Mouse (Mus musculus) embryonic facial prominence, embryonic 15.5 days (tissue): ENCODE measurements at regions not wholly inside any gene's neighbourhood (a gene's known extent, or its start where the extent isn't known, plus 50 kb on each side); places are given as distances from the start of the nearest gene placed in this dataset.

Experiments used
- ATAC-seq: fragments of 200-750 bp; cut with Nextera tagmentation; 2 replicates; pipeline ENCODE4 v1.8.0; 2017; ENCODE audit warnings: low read depth, moderate TSS enrichment; ENCODE audit not compliant: insufficient number of reproducible peaks, low FRiP score, low TSS enrichment
- H3K27ac ChIP-seq: fragments of 300-500 bp; sonication (generic); replicated peaks from 2 replicates; pipeline ENCODE4 v1.5.1; 2015; ENCODE audit warnings: mild to moderate bottlenecking, inconsistent platforms
- H3K27me3 ChIP-seq: fragments of 300-500 bp; sonication (generic); 2 replicates; pipeline ENCODE4 v1.6.1; 2015; ENCODE audit warnings: inconsistent platforms
- H3K36me3 ChIP-seq: fragments of 300-500 bp; sonication (generic); 2 replicates; pipeline ENCODE4 v1.6.1; 2015; ENCODE audit warnings: mild to moderate bottlenecking, inconsistent platforms
- H3K4me1 ChIP-seq: fragments of 300-500 bp; sonication (generic); 2 replicates; pipeline ENCODE4 v1.6.1; 2015; ENCODE audit warnings: inconsistent platforms
- H3K4me2 ChIP-seq: fragments of 300-500 bp; sonication (generic); replicated peaks from 2 replicates; pipeline ENCODE4 v1.6.1; 2015; ENCODE audit warnings: mild to moderate bottlenecking, inconsistent platforms
- H3K4me3 ChIP-seq: fragments of 300-500 bp; sonication (generic); replicated peaks from 2 replicates; pipeline ENCODE4 v1.5.1; 2015; ENCODE audit warnings: mild to moderate bottlenecking, inconsistent platforms
- H3K9ac ChIP-seq: fragments of 300-500 bp; sonication (generic); 2 replicates; pipeline ENCODE4 v1.6.1; 2015; ENCODE audit warnings: inconsistent platforms
- H3K9me3 ChIP-seq: fragments of 300-500 bp; sonication (generic); replicated peaks from 2 replicates; pipeline ENCODE4 v1.6.1; 2016; ENCODE audit warnings: inconsistent platforms
- WGBS: fragments of 180-500 bp; shearing (Covaris S2); methylation state at CpG from one replicate; pipeline ENCODE4 v1.1.7; 2015; 5-methylcytosine and 5-hydroxymethylcytosine counted together

DNA sequence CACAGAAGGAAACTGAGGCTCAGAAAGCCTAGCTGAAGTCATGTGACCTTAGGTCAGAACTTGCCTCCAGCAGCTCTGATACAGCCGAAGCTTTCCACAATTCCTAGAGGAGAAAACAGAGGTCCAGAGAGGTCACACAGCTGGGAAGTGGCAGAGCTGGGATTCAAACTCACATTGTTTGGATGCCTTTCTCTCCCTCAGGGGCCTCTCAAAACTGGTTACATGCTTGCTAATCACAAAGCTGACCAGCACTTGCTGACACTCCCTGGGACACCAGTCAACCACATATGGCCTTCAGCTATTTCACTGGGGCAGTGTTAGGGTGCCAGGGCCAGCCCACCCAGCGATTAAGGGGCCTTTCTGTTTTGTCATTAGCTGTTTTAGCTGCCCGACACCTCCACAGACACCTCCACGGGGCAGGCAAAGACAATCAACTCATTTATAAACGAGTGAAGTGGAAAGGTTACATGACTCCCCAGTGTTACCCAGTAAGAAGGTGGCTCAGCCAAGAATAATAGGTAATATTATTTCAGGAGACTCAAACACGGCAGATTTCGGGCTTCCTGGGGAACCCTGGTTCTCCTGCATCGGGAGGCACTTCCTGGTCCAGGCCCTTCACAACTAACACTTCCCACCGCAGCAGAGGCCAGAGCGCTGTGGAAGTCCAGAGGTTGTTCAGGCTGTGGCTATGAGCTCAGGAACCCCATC lies 71.4 kb downstream of the 2410131K14Rik start:
- H3K27ac ChIP-seq: no peak overlapping the region
- no peak overlapping the region for H3K4me3 ChIP-seq
- H3K4me2 ChIP-seq: no peak overlapping the region
- H3K27me3 ChIP-seq: 0 out of 2 replicates have a peak, but pooled peaks cover 6% of the 10 kb centered on the region
- H3K9ac ChIP-seq: no peak overlapping the region
- ATAC-seq: no peak
- H3K9me3 ChIP-seq: no peaks in the 10 kb centered on the region
- 34% methylated on average over 10 of the region's 10 CpGs for WGBS
- H3K36me3 ChIP-seq: no peaks in the 10 kb centered on the region
- H3K4me1 ChIP-seq: peaks cover 12% of the 10 kb centered on the region

GRCm38 (mm10) chr5:118318073-118318472 lies 73.0 kb downstream of the 2410131K14Rik start:
- WGBS: 63% methylated on average over 5 of the region's 5 CpGs
- H3K4me2 ChIP-seq: no peak overlapping the region
- 0 out of 2 replicates have a peak, but pooled peaks cover 6% of the 10 kb centered on the region for H3K27me3 ChIP-seq
- peaks cover 19% of the 10 kb centered on the region for H3K4me1 ChIP-seq
- H3K27ac ChIP-seq: no peak overlapping the region
- H3K36me3 ChIP-seq: no peaks in the 10 kb centered on the region
- H3K4me3 ChIP-seq: no peak overlapping the region
- ATAC-seq: no peak
- H3K9me3 ChIP-seq: no peaks in the 10 kb centered on the region
- H3K9ac ChIP-seq: no peak overlapping the region

DNA sequence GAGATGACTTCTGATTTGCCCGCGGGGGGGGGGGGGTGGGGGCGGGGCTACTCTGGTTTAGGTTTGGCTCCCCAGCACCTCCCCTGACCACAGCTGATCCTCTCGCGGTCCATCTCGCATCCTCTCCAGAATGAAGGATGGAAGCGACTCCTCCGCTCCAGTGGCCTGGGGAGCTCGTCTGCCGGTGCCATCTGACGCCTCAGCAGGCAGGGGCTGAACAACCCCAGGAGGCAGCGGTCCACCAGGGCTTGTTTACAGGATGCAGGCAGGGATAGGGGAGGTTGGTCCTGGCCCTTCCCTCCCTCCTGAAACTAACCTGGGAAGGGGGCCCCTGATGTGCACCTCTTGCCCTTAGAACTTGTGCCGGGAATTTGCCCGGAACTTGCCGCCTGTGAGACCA lies 73.9 kb downstream of the 2410131K14Rik start:
- Histone ChIP-seq H3K27me3 (0 out of 2 replicates have a peak, but pooled peaks cover 6% of the 10 kb centered on the region), H3K9ac (no peak overlapping the region), H3K27ac (no peak overlapping the region), H3K4me3 (no peak overlapping the region), H3K36me3 (no peaks in the 10 kb centered on the region), H3K4me1 (peaks cover 19% of the 10 kb centered on the region), H3K9me3 (no peaks in the 10 kb centered on the region), H3K4me2 (peak overlapping the region; percentile 22)
- 14% methylated on average over 15 of the region's 15 CpGs for WGBS
- no peak for ATAC-seq

DNA sequence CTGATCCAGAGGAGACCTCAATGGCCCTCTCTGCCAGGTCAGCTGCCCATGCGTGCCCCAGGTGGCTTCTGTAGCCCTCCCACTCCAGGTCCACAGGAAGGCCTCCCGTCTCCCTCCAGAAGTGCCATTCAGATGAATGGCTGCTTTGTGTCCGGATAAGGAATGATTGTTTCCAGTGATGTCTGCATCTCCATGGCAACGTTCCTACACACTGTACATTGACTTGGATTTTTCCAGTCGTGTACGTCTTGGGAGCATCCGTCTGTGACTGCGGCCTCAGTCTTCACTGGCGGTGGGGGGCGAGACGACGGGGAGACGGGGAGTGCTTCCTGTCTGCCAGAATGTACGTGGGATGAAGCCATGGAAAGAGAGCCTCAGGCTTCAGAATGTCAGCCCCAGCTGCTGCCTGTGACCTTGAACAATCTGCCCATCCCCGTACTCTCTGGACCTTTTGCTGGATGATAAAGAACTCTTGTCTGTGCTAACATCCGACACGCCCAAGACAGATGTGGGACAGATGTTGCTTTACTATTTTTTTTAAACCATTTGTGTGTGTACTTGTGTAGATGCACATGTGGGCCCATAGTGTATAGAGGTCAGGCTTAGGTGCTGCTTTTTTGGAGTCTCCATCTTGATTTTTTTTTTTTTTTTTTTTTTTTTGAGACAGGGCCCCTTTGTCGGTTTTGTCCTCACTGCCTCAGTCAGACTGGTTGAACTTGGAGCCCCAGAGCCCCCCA lies 76.9 kb downstream of the 2410131K14Rik start:
- Histone ChIP-seq H3K9ac (no peak overlapping the region), H3K36me3 (no peaks in the 10 kb centered on the region), H3K27ac (peak overlapping the region; percentile 63)

GRCm38 (mm10) chr5:118323151-118323550 lies 78.1 kb downstream of the 2410131K14Rik start:
- Histone ChIP-seq H3K27ac (no peak overlapping the region), H3K4me2 (no peak overlapping the region), H3K4me3 (no peak overlapping the region), H3K36me3 (no peaks in the 10 kb centered on the region), H3K27me3 (0 out of 2 replicates have a peak, but pooled peaks cover 6% of the 10 kb centered on the region), H3K4me1 (peaks cover 25% of the 10 kb centered on the region), H3K9ac (no peak overlapping the region), H3K9me3 (no peaks in the 10 kb centered on the region)
- ATAC-seq: no peak
- WGBS: 79% methylated on average over 2 of the region's 2 CpGs

More for the DNA sequence above, 76.9 kb downstream of the 2410131K14Rik start:
- Histone ChIP-seq H3K27me3 (0 out of 2 replicates have a peak, but pooled peaks cover 6% of the 10 kb centered on the region), H3K4me1 (peaks cover 18% of the 10 kb centered on the region), H3K4me2 (no peak overlapping the region), H3K9me3 (no peaks in the 10 kb centered on the region), H3K4me3 (no peak overlapping the region)
- WGBS: 26% methylated on average over 18 of the region's 18 CpGs
- peak; percentile 49 for ATAC-seq

DNA sequence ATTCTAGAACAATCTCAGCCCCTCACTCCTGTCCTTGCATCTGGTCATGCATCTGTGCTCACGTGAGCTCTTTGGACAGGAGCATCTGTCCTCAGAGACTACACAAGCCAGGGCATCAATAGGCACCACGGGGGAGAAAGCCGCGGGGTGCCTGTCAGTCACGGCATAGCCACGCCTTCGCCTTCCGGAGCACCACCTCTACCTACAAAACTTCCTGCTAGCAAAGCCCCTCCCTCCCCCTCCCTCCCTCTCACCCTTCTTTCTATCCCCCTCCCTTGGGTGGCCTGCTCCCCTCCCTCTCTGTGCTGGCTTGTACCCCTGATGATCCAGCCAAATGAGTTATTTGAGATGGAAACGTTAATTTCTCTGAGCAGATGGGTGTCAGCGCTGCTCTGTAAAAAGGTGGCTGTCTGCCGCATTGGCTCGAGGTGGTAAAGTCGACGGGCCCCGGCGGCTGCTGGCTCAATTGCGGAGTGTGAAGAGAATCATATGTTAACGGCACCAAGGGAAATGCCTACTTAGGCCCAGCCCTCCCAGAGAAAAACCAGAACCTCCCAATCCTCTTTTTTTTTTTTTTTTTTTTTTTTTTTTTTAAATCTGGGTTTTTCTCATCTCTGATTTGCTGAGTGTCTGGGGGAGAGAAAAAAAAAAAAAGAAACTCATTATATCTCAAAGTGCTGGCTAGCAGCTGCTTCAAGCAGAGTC lies 82.0 kb downstream of the 2410131K14Rik start:
- H3K4me3 ChIP-seq: peak overlapping the region; percentile 27
- H3K36me3 ChIP-seq: no peaks in the 10 kb centered on the region
- H3K4me1 ChIP-seq: peaks cover 28% of the 10 kb centered on the region
- WGBS: under 1% methylated on average over 18 of the region's 18 CpGs
- H3K27ac ChIP-seq: peak overlapping the region; percentile 44
- ATAC-seq: 0 out of 2 replicates have a peak, but pooled peaks have one; percentile 27
- peak overlapping the region; percentile 55 for H3K4me2 ChIP-seq
- H3K9ac ChIP-seq: no peak overlapping the region
- H3K9me3 ChIP-seq: no peaks in the 10 kb centered on the region
- H3K27me3 ChIP-seq: no peaks in the 10 kb centered on the region

GRCm38 (mm10) chr5:118327961-118328712 lies 83.1 kb downstream of the 2410131K14Rik start:
- no peak for ATAC-seq
- peak overlapping the region; percentile 55 for H3K4me2 ChIP-seq
- no peaks in the 10 kb centered on the region for H3K27me3 ChIP-seq
- peaks cover 32% of the 10 kb centered on the region for H3K4me1 ChIP-seq
- WGBS: 2% methylated on average over 28 of the region's 28 CpGs
- no peak overlapping the region for H3K9ac ChIP-seq
- peak overlapping the region; percentile 65 for H3K27ac ChIP-seq
- H3K4me3 ChIP-seq: peak overlapping the region; percentile 27
- no peaks in the 10 kb centered on the region for H3K36me3 ChIP-seq
- no peaks in the 10 kb centered on the region for H3K9me3 ChIP-seq

DNA sequence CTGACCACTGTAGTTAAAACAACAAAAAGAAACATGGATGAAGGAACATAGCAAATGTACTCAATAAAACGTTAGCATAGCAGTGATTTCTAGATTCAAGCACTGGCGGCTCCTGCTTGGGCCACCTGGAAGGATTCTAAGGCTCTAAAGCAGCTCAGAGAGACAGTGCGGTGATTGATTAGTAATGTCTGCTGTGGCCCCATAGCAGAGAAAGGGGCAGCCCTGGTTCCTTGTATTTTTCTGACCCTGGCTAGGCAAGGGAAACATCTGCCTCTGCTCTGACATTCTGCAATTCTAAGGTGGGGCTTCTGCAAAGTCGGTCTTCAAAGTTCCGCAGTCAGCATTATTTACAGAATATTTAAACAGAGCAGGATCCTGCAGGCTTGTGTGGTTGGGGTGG lies 84.1 kb downstream of the 2410131K14Rik start:
- Histone ChIP-seq H3K27ac (no peak overlapping the region), H3K4me1 (peaks cover 32% of the 10 kb centered on the region), H3K9me3 (no peaks in the 10 kb centered on the region), H3K9ac (no peak overlapping the region), H3K36me3 (no peaks in the 10 kb centered on the region), H3K27me3 (no peaks in the 10 kb centered on the region), H3K4me3 (no peak overlapping the region), H3K4me2 (no peak overlapping the region)
- no peak for ATAC-seq
- 63% methylated on average over 5 of the region's 5 CpGs for WGBS

- peak overlapping the region; percentile 45 for H3K4me3 ChIP-seq
- H3K9ac ChIP-seq: no peak overlapping the region
- no peaks in the 10 kb centered on the region for H3K36me3 ChIP-seq
- no peaks in the 10 kb centered on the region for H3K27me3 ChIP-seq
- 13% methylated on average over 14 of the region's 14 CpGs for WGBS
- H3K4me1 ChIP-seq: peaks cover 32% of the 10 kb centered on the region
- peak overlapping the region; percentile 87 for H3K4me2 ChIP-seq
- ATAC-seq: no peak
- H3K27ac ChIP-seq: peak overlapping the region; percentile 84; the same call in 1 of the 2 replicates
- no peaks in the 10 kb centered on the region for H3K9me3 ChIP-seq
These were observed 86.2 kb downstream of the 2410131K14Rik start for GRCm38 (mm10) chr5:118331286-118331607.

- Histone ChIP-seq H3K27ac (peak overlapping the region; percentile 84), H3K36me3 (no peaks in the 10 kb centered on the region), H3K9me3 (no peaks in the 10 kb centered on the region), H3K27me3 (no peaks in the 10 kb centered on the region), H3K4me1 (peaks cover 30% of the 10 kb centered on the region), H3K4me3 (peak overlapping the region; percentile 45), H3K4me2 (peak overlapping the region; percentile 87), H3K9ac (peak overlapping the region; percentile 54)
- peak; percentile 65; the same call in 1 of the 2 replicates for ATAC-seq
- WGBS: 1% methylated on average over 32 of the region's 32 CpGs
These were observed 86.8 kb downstream of the 2410131K14Rik start for GRCm38 (mm10) chr5:118331608-118332394.
